Mouse (Mus musculus): ENCODE data around the gene Sh3bp5.

GRCm38 (mm10) chr14:31412651-31413056 is 23.2 kb downstream of the Sh3bp5 start:
- TF ChIP-seq ZNF384 (IDR thresholded peaks at IDR 0.05; ENCODE audit: low read depth, low read length) (no peak), MAFK (IDR thresholded peaks at IDR 0.05; ENCODE audit: insufficient read depth, low read depth, low read length) (no peak)

All from ES-E14 (cell line).